Mouse (Mus musculus) intestine, embryonic 14.5 days (tissue): ENCODE measurements around the gene Pcnx. TPM values are rescaled to one million over a fixed set of nuclear protein-coding genes. Genes with fewer than 3 reads are reported as not detected.

Experiments
- ATAC-seq: fragments of 200-750 bp; cut with Nextera tagmentation; replicated peaks from 2 replicates; pipeline ENCODE4 v1.8.0; 2017; ENCODE audit warnings: low read depth, moderate number of reproducible peaks, moderate TSS enrichment, moderate library complexity; ENCODE audit not compliant: low FRiP score, low TSS enrichment
- DNase-seq: peaks from one replicate; pipeline ENCODE4 v3.0.0-alpha.2; 2018; ENCODE audit warnings: low spot score
- H3K27ac ChIP-seq: fragments of 300-500 bp; sonication (generic); 2 replicates; pipeline ENCODE4 v1.5.1; 2014; ENCODE audit warnings: low read depth, mild to moderate bottlenecking, control low read depth
- H3K27me3 ChIP-seq: fragments of 300-500 bp; sonication (generic); replicated peaks from 2 replicates; pipeline ENCODE4 v1.6.1; 2014; ENCODE audit warnings: low read length, control low read depth; ENCODE audit not compliant: control insufficient read depth, insufficient read depth
- H3K36me3 ChIP-seq: fragments of 300-500 bp; sonication (generic); 2 replicates; pipeline ENCODE4 v1.6.1; 2014; ENCODE audit warnings: low read length, control low read depth; ENCODE audit not compliant: control insufficient read depth, insufficient read depth
- H3K4me1 ChIP-seq: fragments of 300-500 bp; sonication (generic); replicated peaks from 2 replicates; pipeline ENCODE4 v1.6.1; 2014; ENCODE audit warnings: low read length, control low read depth, mixed read lengths; ENCODE audit not compliant: control insufficient read depth, insufficient read depth
- H3K4me2 ChIP-seq: fragments of 300-500 bp; sonication (generic); 2 replicates; pipeline ENCODE4 v1.6.1; 2014; ENCODE audit warnings: low read length
- H3K4me3 ChIP-seq: fragments of 300-500 bp; sonication (generic); 2 replicates; pipeline ENCODE4 v1.5.1; 2014; ENCODE audit warnings: low read depth, low read length, control low read depth, mixed read lengths
- H3K9ac ChIP-seq: fragments of 300-500 bp; sonication (generic); 2 replicates; pipeline ENCODE4 v1.6.1; 2014; ENCODE audit warnings: mild to moderate bottlenecking, low read length
- H3K9me3 ChIP-seq: fragments of 300-500 bp; sonication (generic); 2 replicates; pipeline ENCODE4 v1.6.1; 2016; ENCODE audit warnings: low read length, control low read depth; ENCODE audit not compliant: control insufficient read depth
- WGBS: fragments of 180-500 bp; shearing (Covaris S2); extraction: QIAGEN DNeasy Blood & Tissue Kit; methylation state at CpG from one replicate; pipeline ENCODE4 v1.1.7; 2014; 5-methylcytosine and 5-hydroxymethylcytosine counted together
- polyA plus RNA-seq: library from polyadenylated mRNA; unstranded; fragments of >200 nt; fragmentation: Nextera tagmentation; extraction: Ambion mirVana; gene quantifications from 2 replicates; pipeline ENCODE4 v1.2.1, GENCODE M21; 2014

Pcnx gene
- polyA plus RNA-seq, 1 experiment from 2014 or later: 18.2 TPM

DNA sequence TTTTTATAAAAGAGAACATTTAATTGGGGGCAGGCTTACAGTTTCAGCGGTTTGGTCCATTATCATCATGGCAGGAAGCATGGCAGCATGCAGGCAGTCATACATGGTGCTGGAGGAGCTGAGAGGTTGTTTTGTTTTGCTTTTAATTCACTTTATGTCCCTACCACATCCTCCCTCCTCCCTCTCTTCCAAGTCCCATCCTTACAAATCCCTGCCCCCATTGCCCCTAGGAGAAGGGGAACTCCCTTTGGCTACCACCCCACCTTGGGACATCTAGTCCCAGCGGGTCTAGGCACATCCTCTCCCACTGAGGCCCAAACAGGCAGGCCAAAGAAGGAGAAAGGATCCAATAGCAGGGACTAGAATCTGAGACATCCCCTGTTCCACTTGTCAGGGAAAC is 44.6 kb downstream of the Pcnx start:
- H3K4me2 ChIP-seq: no peak overlapping the region
- no peak overlapping the region for H3K4me3 ChIP-seq
- H3K27ac ChIP-seq: no peak overlapping the region
- no peaks in the 10 kb centered on the region for H3K4me1 ChIP-seq
- no peak for DNase-seq
- 92% methylated on average over 2 of the region's 2 CpGs for WGBS
- H3K9ac ChIP-seq: no peak overlapping the region
- H3K36me3 ChIP-seq: peaks cover 9% of the 10 kb centered on the region; the same call in 1 of the 2 replicates
- no peak for ATAC-seq
- H3K9me3 ChIP-seq: no peaks in the 10 kb centered on the region
- H3K27me3 ChIP-seq: no peaks in the 10 kb centered on the region

DNA sequence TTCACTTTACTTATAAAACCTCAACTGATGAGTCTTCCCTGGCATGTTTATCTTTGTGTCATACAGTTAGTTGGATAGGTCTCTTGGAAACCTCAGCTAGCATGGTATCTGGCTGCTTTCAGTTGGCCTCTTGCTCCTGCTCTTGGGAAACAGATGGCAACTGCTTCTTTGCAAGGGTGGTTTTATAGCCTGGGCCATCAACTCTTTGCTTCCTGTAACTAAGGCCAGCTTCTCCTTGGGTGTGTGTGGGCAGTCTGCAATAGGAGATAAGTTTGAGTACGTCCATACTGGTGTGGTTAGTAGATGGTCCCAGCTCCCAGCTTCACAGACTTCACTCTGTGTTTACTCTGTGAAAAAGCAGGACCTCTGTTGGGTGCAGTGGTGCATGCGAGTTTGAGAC is 46.0 kb downstream of the Pcnx start:
- ATAC-seq (no peak), DNase-seq (no peak)
- Histone ChIP-seq H3K27ac (no peak overlapping the region), H3K9me3 (no peaks in the 10 kb centered on the region), H3K9ac (no peak overlapping the region), H3K36me3 (peaks cover 9% of the 10 kb centered on the region; the same call in 1 of the 2 replicates), H3K4me2 (no peak overlapping the region), H3K4me1 (no peaks in the 10 kb centered on the region), H3K27me3 (no peaks in the 10 kb centered on the region), H3K4me3 (no peak overlapping the region)
- 80% methylated on average over 2 of the region's 2 CpGs for WGBS

DNA sequence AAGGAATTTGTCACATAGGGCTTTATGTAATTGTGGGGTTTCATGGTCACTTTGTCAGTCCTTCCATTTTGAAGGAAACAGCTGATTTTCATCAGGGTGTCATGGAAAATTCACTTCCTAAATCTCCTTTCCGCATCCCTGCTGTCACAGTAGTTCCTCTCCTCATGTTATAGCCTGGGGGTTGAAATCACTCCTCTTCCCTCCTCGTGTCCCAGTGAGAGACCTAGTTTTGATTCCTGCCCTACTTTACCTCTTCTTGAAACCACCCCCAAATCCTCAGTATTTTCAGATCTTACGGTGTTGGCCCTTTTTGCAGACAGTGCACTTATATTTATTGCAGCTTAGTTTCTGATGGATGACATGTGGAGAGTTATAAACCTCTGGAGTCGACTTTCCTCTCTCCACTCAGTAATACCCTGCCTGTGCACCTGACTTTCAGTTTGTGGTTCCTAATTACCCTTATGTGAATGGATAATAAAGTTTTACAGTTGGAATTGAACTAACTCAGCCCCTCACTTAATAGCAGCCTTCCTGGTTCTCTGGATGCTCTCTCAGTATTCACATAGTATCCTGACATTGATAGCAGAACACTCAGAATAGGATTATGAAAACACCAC is 48.0 kb downstream of the Pcnx start:
- no peak for DNase-seq
- Histone ChIP-seq H3K36me3 (peaks cover 9% of the 10 kb centered on the region; the same call in 1 of the 2 replicates), H3K9me3 (no peaks in the 10 kb centered on the region), H3K4me1 (0 out of 2 replicates have a peak, but pooled peaks cover 3% of the 10 kb centered on the region), H3K9ac (no peak overlapping the region), H3K27me3 (no peaks in the 10 kb centered on the region), H3K4me2 (no peak overlapping the region), H3K4me3 (no peak overlapping the region), H3K27ac (no peak overlapping the region)
- no peak for ATAC-seq
- whole genome bisulfite sequencing: 42% methylated on average over 4 of the region's 4 CpGs

DNA sequence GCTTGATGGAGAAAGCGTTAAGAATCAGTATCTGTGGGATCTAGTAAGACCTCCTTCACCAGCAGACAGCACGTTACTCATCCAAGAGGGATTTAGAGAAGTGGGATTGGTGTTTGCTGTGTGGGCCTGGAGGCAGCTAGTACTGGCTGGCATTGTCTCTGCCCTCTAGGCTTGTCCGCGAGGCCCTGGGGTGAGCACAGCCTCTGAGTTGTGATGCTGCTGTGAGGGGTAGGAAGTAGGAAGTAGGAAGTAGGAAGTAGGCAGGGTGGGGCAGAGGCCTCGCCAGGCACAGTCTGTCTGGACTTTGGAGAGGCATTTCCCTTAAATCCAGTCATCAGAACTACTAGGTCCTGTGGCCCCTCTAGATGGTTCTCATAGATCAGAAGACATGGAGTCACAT is 50.6 kb downstream of the Pcnx start:
- no peak overlapping the region for H3K27ac ChIP-seq
- no peak overlapping the region for H3K4me3 ChIP-seq
- no peak for ATAC-seq
- no peaks in the 10 kb centered on the region for H3K27me3 ChIP-seq
- no peaks in the 10 kb centered on the region for H3K9me3 ChIP-seq
- 0 out of 2 replicates have a peak, but pooled peaks cover 3% of the 10 kb centered on the region for H3K4me1 ChIP-seq
- WGBS: 72% methylated on average over 5 of the region's 5 CpGs
- H3K4me2 ChIP-seq: no peak overlapping the region
- peaks cover 20% of the 10 kb centered on the region; the same call in 1 of the 2 replicates for H3K36me3 ChIP-seq
- no peak for DNase-seq
- no peak overlapping the region for H3K9ac ChIP-seq

DNA sequence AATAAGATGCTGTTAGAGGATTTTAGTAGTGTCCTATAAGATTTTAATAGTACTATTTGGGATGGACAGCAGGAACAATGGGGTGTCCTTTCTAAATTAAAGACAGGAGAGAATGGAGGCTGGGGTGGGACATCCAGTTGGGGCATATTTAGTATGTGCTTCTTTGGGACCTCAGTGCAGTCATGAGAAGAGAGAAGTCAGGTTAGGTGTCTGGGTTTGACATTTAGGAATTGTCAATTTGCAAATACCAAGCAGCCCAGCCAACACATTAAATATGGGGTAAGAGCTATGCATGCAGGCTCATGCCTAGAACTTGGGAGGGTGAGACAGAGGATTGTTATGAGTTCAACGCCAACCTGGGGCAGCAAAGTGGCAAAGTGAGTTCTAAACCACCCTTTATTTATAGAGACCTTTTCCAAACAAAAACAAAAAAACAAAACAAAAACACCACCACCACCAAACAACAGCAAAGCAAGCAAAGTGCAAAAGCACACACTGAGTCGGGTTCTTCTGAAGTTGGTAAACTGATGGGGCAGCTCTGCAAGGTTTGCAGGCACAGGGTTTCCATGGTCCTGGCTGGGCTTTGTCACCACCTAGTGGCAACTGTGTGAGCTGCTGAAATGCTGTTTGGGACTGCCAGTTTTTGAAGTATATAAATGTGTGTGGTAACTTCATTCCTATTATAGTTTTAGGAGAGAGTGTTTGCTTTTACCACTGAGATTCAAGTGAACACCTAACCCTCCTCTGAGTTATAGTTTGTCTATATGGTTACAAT is 55.5 kb downstream of the Pcnx start:
- H3K4me2 ChIP-seq: no peak overlapping the region
- H3K27ac ChIP-seq: no peak overlapping the region
- peaks cover 40% of the 10 kb centered on the region for H3K36me3 ChIP-seq
- no peaks in the 10 kb centered on the region for H3K27me3 ChIP-seq
- H3K9ac ChIP-seq: no peak overlapping the region
- peak; percentile 84 for DNase-seq
- 54% methylated on average over 2 of the region's 2 CpGs for WGBS
- no peak for ATAC-seq
- no peaks in the 10 kb centered on the region for H3K9me3 ChIP-seq
- 0 out of 2 replicates have a peak, but pooled peaks cover 3% of the 10 kb centered on the region for H3K4me1 ChIP-seq
- H3K4me3 ChIP-seq: no peak overlapping the region

DNA sequence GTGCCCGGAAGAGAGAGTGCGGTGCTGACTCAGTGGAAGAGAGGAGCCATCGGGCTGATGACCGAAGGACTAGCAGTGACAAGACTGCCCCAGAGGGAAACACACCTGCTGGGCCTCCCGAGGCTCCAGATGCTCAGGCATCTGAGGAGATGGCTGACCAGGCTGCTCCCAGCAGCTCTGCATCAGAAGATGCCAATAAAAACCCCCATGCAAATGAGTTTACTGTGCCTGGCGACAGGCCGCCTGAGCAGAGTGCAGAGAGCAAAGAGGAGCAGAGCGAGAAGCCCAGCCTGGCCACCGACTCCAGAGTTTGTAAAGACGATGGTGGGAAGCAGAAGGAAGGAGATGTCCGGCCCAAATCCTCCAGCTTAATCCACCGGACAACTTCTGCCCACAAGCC is 58.5 kb downstream of the Pcnx start:
- WGBS: 85% methylated on average over 12 of the region's 12 CpGs
- H3K9ac ChIP-seq: no peak overlapping the region
- no peaks in the 10 kb centered on the region for H3K9me3 ChIP-seq
- peaks cover 39% of the 10 kb centered on the region for H3K36me3 ChIP-seq
- no peaks in the 10 kb centered on the region for H3K4me1 ChIP-seq
- ATAC-seq (no peak), DNase-seq (no peak)
- H3K27me3 ChIP-seq: no peaks in the 10 kb centered on the region
- no peak overlapping the region for H3K4me3 ChIP-seq
- no peak overlapping the region for H3K4me2 ChIP-seq
- H3K27ac ChIP-seq: no peak overlapping the region

DNA sequence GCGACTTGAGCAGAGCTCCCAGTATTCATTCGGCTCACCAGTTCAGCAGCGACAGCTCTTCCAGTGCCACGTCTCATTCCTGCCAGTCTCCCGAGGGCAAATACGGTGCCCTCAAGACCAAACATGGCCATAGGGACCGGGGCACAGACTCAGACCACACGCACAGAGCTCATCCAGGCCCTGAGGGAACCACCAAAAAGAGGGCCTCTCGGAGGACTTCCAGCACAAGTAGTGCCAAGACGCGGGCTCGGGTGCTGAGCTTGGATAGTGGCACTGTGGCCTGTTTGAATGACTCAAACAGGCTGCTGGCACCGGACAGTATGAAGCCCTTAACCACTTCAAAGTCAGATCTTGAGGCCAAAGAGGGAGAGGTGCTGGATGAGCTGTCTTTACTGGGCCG is 59.1 kb downstream of the Pcnx start:
- Histone ChIP-seq H3K36me3 (peaks cover 34% of the 10 kb centered on the region), H3K4me3 (no peak overlapping the region), H3K27me3 (no peaks in the 10 kb centered on the region), H3K9me3 (no peaks in the 10 kb centered on the region), H3K4me1 (no peaks in the 10 kb centered on the region), H3K4me2 (no peak overlapping the region), H3K9ac (no peak overlapping the region), H3K27ac (no peak overlapping the region)
- ATAC-seq: no peak
- WGBS: 93% methylated on average over 14 of the region's 14 CpGs
- no peak for DNase-seq

DNA sequence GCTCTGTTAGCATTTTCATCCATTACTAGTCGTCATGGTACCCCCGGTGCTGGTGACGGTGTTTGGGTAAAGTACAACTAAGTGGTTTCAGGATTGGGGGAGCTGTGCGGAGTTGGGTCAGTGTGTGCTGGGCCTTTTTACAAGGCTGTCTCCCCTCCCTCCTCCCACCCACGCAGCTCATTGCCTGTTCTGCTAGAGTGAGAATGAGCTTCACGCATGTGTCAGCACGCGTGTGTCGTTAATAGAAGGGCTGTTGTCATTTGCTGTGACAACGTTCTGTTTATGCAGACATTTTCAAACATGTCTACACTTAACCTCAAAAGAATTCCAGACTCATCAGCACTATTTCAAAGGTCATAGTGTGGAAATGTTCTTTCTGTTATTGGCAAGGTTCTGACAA is 60.2 kb downstream of the Pcnx start:
- WGBS: 81% methylated on average over 10 of the region's 10 CpGs
- H3K27ac ChIP-seq: no peak overlapping the region
- H3K4me1 ChIP-seq: no peaks in the 10 kb centered on the region
- H3K9me3 ChIP-seq: no peaks in the 10 kb centered on the region
- no peak overlapping the region for H3K9ac ChIP-seq
- ATAC-seq: no peak
- DNase-seq: no peak
- H3K27me3 ChIP-seq: no peaks in the 10 kb centered on the region
- peaks cover 29% of the 10 kb centered on the region for H3K36me3 ChIP-seq
- H3K4me3 ChIP-seq: no peak overlapping the region
- no peak overlapping the region for H3K4me2 ChIP-seq

DNA sequence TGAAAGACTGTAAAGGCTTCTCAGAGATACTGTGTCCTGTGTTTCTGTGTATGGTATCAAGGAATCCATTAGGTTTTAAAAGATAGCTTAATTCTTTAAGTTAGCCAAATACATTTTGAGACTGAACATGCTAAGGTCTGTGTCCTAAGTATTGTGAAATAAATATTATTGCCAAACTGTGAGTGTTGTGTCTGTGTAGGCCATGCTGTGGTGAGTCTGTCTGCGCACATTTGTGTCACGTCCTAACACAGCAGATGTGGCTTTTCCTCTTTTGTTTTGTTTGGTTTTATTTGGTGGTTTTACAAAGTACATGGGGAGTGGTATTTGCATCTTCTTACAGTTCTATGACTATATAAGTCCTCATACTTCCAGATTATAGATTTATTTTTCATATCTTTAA is 60.8 kb downstream of the Pcnx start:
- 67% methylated on average over 2 of the region's 2 CpGs for WGBS

More for the DNA sequence above, 60.8 kb downstream of the Pcnx start:
- DNase-seq (no peak), ATAC-seq (no peak)
- H3K4me3 ChIP-seq: no peak overlapping the region
- no peak overlapping the region for H3K9ac ChIP-seq
- no peaks in the 10 kb centered on the region for H3K9me3 ChIP-seq
- no peak overlapping the region for H3K27ac ChIP-seq
- peaks cover 29% of the 10 kb centered on the region for H3K36me3 ChIP-seq
- no peak overlapping the region for H3K4me2 ChIP-seq
- H3K27me3 ChIP-seq: no peaks in the 10 kb centered on the region
- no peaks in the 10 kb centered on the region for H3K4me1 ChIP-seq
